ENCODE assay signal across 8 mouse cellular contexts in genomic region chr9:36890552-36890951, GRCm38 (mm10).
DNase-seq lines count a peak whose midpoint lies in the region; ATAC-seq lines count a peak whose summit lies in the region.

No protein-coding gene starts in this region.

- H3K9me3 ChIP-seq in neural tube, embryonic 12.5 days, result no peaks in the 10 kb centered on the region

- H3K27me3 ChIP-seq in neural tube, embryonic 12.5 days (replicated peaks), result no peaks in the 10 kb centered on the region

- WGBS in neural tube, embryonic 12.5 days, result 33% methylated on average over 4 of the region's 4 CpGs

- H3K4me2 ChIP-seq in neural tube, embryonic 12.5 days (replicated peaks), result no peak overlapping the region

- no peaks in the 10 kb centered on the region; the same call in 1 of the 2 replicates for H3K4me1 ChIP-seq in neural tube, embryonic 12.5 days

- H3K36me3 ChIP-seq in neural tube, embryonic 12.5 days, result peaks cover 24% of the 10 kb centered on the region

- H3K27ac ChIP-seq in neural tube, embryonic 12.5 days, result no peak overlapping the region

- peak; percentile 84 for ATAC-seq in common myeloid progenitor, adult 5-6 weeks (replicated peaks; ENCODE audit: low read depth, poor library complexity, severe bottlenecking)
- peak; percentile 17; the same call in 1 of the 2 replicates for ATAC-seq in neural tube, embryonic 12.5 days (ENCODE audit: low FRiP score, low read depth)
- ATAC-seq in erythroid progenitor cell, adult 5-6 weeks (replicated peaks; ENCODE audit: low FRiP score, poor library complexity, severe bottlenecking), result no peak

- DNase-seq in heart, adult 18-20 months, result peak; percentile 15 to 68
- DNase-seq in heart, adult 8-10 months (ENCODE audit: low spot score), result no peak
- peak; percentile 26 for DNase-seq in urinary bladder, postnatal 25 days (ENCODE audit: low spot score)
- no peak for DNase-seq in urinary bladder, postnatal 4 days (ENCODE audit: low spot score in 2 of 2)
- DNase-seq in kidney, postnatal 4 days, result peak; percentile 73 to 77

- H3K9ac ChIP-seq in neural tube, embryonic 12.5 days, result no peak overlapping the region

- no peak overlapping the region for H3K4me3 ChIP-seq in neural tube, embryonic 12.5 days

Comparison
In these comparisons a context has a peak if more than half of its experiments do, and no peak if none do; other contexts are left out.
1. DNase-seq: peak in heart, adult 18-20 months (2 of 2), urinary bladder, postnatal 25 days (single experiment) and kidney, postnatal 4 days (2 of 2); none in heart, adult 8-10 months (single experiment) and urinary bladder, postnatal 4 days (0 of 2).